Mouse (Mus musculus) forebrain, embryonic 12.5 days (tissue): ENCODE results near the gene Camkk1. TPM values are rescaled to one million over a fixed set of nuclear protein-coding genes. Genes with fewer than 3 reads are reported as not detected.

Experiments
- ATAC-seq: fragments of 200-750 bp; cut with Nextera tagmentation; 2 replicates; pipeline ENCODE4 v1.8.0; 2017; ENCODE audit warnings: moderate TSS enrichment; ENCODE audit not compliant: low FRiP score
- H3K27ac ChIP-seq: fragments of 300-500 bp; sonication (generic); 2 replicates; pipeline ENCODE4 v1.5.1; 2016; ENCODE audit warnings: mild to moderate bottlenecking
- H3K27me3 ChIP-seq: fragments of 300-500 bp; sonication (generic); 2 replicates; pipeline ENCODE4 v1.6.1; 2016; ENCODE audit warnings: mild to moderate bottlenecking
- H3K36me3 ChIP-seq: fragments of 300-500 bp; sonication (generic); replicated peaks from 2 replicates; pipeline ENCODE4 v1.6.1; 2016; ENCODE audit warnings: mild to moderate bottlenecking
- H3K4me1 ChIP-seq: fragments of 300-500 bp; sonication (generic); 2 replicates; pipeline ENCODE4 v1.6.1; 2016
- H3K4me2 ChIP-seq: fragments of 300-500 bp; sonication (generic); 2 replicates; pipeline ENCODE4 v1.6.1; 2016; ENCODE audit warnings: mild to moderate bottlenecking, moderate library complexity
- H3K4me3 ChIP-seq: fragments of 300-500 bp; sonication (generic); replicated peaks from 2 replicates; pipeline ENCODE4 v1.5.1; 2016; ENCODE audit warnings: mild to moderate bottlenecking
- H3K9ac ChIP-seq: fragments of 300-500 bp; sonication (generic); 2 replicates; pipeline ENCODE4 v1.6.1; 2016; ENCODE audit warnings: mild to moderate bottlenecking
- H3K9me3 ChIP-seq: fragments of 300-500 bp; sonication (generic); 2 replicates; pipeline ENCODE4 v1.6.1; 2016
- WGBS: fragments of 180-500 bp; shearing (Covaris S2); methylation state at CpG from one replicate; pipeline ENCODE4 v1.1.7; 2016; 5-methylcytosine and 5-hydroxymethylcytosine counted together
- polyA plus RNA-seq: library from polyadenylated mRNA; unstranded; fragments of >200 nt; fragmentation: Nextera tagmentation; extraction: Ambion mirVana; gene quantifications from 2 replicates; pipeline ENCODE4 v1.2.1, GENCODE M21; 2016

Camkk1 gene
- polyA plus RNA-seq, 1 experiment from 2014 or later, result 9.7 TPM

- H3K4me3 ChIP-seq, result no peak overlapping the region
- no peak overlapping the region for H3K9ac ChIP-seq
- H3K4me1 ChIP-seq, result peaks cover 18% of the 10 kb centered on the region
- no peak overlapping the region for H3K4me2 ChIP-seq
- ATAC-seq, result no peak
- no peak overlapping the region for H3K27ac ChIP-seq
- no peaks in the 10 kb centered on the region for H3K36me3 ChIP-seq
- 74% methylated on average over 6 of the region's 6 CpGs for WGBS
- H3K9me3 ChIP-seq, result no peaks in the 10 kb centered on the region
- H3K27me3 ChIP-seq, result peaks cover 48% of the 10 kb centered on the region
Observed at GRCm38 (mm10) chr11:73016103-73016420, 2.7 kb upstream of the Camkk1 start.

GRCm38 (mm10) chr11:73019147-73019795 lies 463 bp downstream of the Camkk1 start:
- Histone ChIP-seq H3K4me2 (peak overlapping the region; percentile 99), H3K27ac (0 out of 2 replicates have a peak overlapping the region, but pooled peaks have one; percentile 13), H3K4me1 (peaks cover 19% of the 10 kb centered on the region), H3K36me3 (no peaks in the 10 kb centered on the region), H3K9ac (peak overlapping the region; percentile 65), H3K27me3 (peaks cover 59% of the 10 kb centered on the region), H3K4me3 (peak overlapping the region; percentile 66), H3K9me3 (no peaks in the 10 kb centered on the region)
- peak; percentile 52 for ATAC-seq
- 1% methylated on average over 46 of the region's 46 CpGs for WGBS

DNA sequence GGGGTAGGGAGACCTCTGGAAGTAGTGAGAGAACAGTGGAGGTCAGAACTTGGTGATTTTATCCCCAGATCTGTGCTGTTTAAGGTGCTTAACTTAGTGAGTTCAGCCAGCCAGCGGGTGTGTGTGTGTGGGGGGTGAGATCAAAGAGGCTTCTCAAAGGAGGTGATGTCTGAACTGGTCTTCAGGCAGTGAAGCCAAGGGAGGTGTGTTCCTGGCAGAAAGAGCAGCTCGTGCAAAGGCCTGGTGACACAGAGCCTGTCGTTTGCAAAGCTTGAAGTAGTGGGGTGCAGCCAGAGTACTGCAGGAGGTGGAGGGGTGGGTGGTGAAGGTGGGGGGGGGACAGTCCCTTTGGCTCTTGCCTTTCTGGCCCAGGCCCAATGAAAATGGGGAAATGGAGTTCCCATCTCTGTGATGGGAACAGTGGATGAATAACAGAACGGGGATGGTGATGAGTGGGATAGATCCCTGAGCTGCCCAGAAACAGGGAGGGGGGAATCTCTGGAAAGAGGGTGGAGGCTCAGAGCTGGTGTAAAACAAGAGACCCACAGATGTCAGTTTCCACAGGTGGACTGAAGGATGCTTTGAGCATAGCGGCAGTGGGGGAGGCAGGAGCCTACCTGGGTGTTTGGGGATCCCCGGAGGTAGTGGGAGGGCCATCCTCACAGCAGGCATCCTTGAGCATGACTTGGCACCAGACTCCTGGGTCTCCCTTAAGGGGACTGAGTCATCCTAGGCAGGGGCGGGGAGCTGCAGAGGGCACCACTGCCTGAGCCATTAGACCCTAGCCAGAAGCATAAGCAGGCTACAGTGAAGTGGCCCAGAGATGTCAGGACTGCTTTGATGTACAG lies 2.4 kb downstream of the Camkk1 start:
- no peak for ATAC-seq
- H3K4me2 ChIP-seq, result no peak overlapping the region
- whole genome bisulfite sequencing, result 60% methylated on average over 7 of the region's 7 CpGs
- no peaks in the 10 kb centered on the region for H3K36me3 ChIP-seq
- H3K4me3 ChIP-seq, result no peak overlapping the region
- H3K4me1 ChIP-seq, result peaks cover 24% of the 10 kb centered on the region
- no peak overlapping the region for H3K9ac ChIP-seq
- H3K27me3 ChIP-seq, result peaks cover 51% of the 10 kb centered on the region
- no peak overlapping the region for H3K27ac ChIP-seq
- H3K9me3 ChIP-seq, result no peaks in the 10 kb centered on the region

DNA sequence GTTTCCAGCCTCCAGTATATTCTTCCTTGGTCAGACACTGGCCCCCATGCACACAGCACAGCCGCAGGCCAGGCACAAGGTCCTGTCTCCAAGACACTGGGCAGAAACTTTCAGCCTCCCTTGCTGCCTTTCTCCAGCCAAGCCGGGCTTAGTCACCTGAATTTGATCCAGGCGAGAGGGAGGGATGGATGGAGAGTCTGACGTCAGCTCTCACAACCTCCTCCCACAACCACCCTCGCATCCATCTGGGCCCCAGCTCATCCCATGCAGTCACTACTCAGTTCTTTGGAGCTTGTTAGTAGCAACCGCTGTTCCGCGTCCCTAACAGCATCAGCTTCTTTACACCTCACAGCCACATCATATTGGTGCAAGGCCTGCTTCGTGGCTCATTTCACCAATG lies 4.3 kb downstream of the Camkk1 start:
- Histone ChIP-seq H3K4me1 (peaks cover 24% of the 10 kb centered on the region), H3K9ac (no peak overlapping the region), H3K9me3 (no peaks in the 10 kb centered on the region), H3K4me2 (no peak overlapping the region), H3K36me3 (no peaks in the 10 kb centered on the region), H3K27ac (no peak overlapping the region), H3K27me3 (peaks cover 34% of the 10 kb centered on the region), H3K4me3 (no peak overlapping the region)
- 55% methylated on average over 9 of the region's 9 CpGs for WGBS
- no peak for ATAC-seq

DNA sequence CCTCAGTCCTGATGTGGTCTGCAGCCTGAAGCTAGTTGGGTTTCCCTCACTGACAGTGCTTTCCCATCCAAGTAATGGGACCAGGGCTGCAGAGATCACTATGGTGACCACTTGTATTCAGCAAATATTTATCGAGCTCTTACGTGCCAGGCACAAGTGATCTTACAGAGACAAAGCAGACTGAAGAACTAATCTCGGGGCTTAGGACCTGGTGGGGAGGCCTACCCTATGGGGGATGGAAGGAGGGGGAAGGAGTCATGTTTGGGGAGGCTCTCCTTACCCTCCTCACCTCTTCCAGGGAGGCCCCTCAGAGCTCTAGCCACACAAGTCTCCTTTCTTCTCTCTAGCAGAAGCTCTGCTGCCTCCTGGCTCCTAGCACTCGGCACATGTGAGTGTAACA lies 5.0 kb downstream of the Camkk1 start:
- Histone ChIP-seq H3K4me2 (no peak overlapping the region), H3K27ac (no peak overlapping the region), H3K9me3 (no peaks in the 10 kb centered on the region), H3K4me1 (peaks cover 18% of the 10 kb centered on the region), H3K27me3 (peaks cover 32% of the 10 kb centered on the region), H3K4me3 (no peak overlapping the region), H3K36me3 (no peaks in the 10 kb centered on the region), H3K9ac (no peak overlapping the region)
- no peak for ATAC-seq
- 45% methylated on average over 4 of the region's 4 CpGs for whole genome bisulfite sequencing

DNA sequence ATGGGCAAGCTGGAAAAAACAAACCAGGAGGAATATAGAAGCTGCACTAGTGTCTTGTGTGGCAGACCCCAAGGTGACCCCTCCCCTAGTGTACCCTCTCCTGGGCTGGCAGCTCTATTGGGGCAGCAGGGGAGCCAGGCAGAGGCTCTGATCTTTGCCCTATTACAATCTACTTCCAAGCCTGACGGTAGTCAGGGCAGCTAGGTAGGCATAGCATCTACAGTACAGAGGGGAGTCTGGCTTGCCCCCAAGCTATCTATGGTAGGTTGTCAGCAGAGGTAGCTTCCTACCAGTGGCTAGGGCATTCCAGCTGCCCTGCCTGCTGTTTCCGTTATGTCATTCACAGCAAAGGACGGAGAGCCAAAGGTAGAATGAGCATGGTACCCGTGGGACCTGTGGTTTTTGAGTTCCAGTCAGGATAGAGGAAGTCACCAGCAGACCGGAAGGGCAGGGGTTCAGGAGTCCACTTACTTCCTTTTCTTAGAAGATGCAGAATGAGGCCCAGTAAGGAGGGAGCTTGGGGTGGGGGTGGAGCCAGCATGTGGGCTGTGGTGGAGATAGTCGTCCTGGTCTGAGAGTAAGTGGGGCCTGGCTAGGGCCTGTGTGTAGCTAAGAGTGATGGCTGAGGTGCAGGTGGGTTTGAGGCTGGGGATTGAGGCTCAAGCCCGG lies 5.6 kb downstream of the Camkk1 start:
- 69% methylated on average over 7 of the region's 7 CpGs for WGBS
- H3K9me3 ChIP-seq, result no peaks in the 10 kb centered on the region
- no peak overlapping the region for H3K4me2 ChIP-seq
- ATAC-seq, result no peak
- no peak overlapping the region for H3K27ac ChIP-seq
- H3K27me3 ChIP-seq, result peaks cover 29% of the 10 kb centered on the region
- H3K9ac ChIP-seq, result no peak overlapping the region
- no peaks in the 10 kb centered on the region for H3K36me3 ChIP-seq
- peaks cover 15% of the 10 kb centered on the region for H3K4me1 ChIP-seq
- no peak overlapping the region for H3K4me3 ChIP-seq

- H3K4me2 ChIP-seq, result no peak overlapping the region
- H3K36me3 ChIP-seq, result no peaks in the 10 kb centered on the region
- no peak overlapping the region for H3K4me3 ChIP-seq
- 57% methylated on average over 8 of the region's 8 CpGs for WGBS
- peaks cover 20% of the 10 kb centered on the region for H3K4me1 ChIP-seq
- no peaks in the 10 kb centered on the region for H3K9me3 ChIP-seq
- peaks cover 3% of the 10 kb centered on the region; the same call in 1 of the 2 replicates for H3K27me3 ChIP-seq
- no peak overlapping the region for H3K27ac ChIP-seq
- H3K9ac ChIP-seq, result no peak overlapping the region
- ATAC-seq, result no peak
Observed at GRCm38 (mm10) chr11:73026961-73027360, 8.2 kb downstream of the Camkk1 start.

DNA sequence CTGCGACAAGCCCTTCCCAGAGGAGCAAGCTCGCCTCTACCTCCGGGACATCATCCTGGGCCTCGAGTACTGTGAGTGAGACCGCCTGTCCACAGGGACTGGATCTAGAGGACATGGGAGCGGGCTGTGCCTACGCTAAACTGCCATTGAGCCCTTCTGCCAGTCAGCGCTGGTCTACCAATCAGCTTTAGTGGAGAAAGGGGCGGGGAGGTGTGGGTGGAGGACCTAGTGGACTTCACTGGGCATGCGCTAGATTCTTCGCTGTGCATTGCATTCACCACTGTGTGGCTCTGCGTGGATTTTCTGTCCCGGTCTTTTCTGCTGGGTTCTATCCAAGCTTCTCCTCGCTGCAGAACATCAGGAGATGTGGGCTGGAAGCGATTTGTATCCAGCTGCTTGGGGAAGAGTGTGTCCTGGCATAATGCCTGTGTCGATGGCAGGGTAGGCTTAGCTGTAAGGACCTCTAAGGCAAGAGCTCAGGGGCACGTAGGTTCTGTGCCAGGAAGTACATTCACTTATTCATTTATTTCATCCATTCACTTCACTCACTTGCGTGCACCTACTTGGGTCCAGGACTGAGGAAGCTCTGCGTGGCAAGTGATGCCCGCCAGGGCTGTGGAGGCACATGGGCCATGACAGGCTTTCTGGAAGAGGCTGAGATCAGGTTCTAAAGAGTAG lies 12.2 kb downstream of the Camkk1 start:
- Histone ChIP-seq H3K27ac (peak overlapping the region; percentile 43), H3K9me3 (no peaks in the 10 kb centered on the region), H3K9ac (peak overlapping the region; percentile 56), H3K4me3 (peak overlapping the region; percentile 25), H3K36me3 (no peaks in the 10 kb centered on the region), H3K27me3 (no peaks in the 10 kb centered on the region; the same call in 1 of the 2 replicates), H3K4me1 (peaks cover 14% of the 10 kb centered on the region), H3K4me2 (peak overlapping the region; percentile 56)
- peak; percentile 95 for ATAC-seq
- WGBS, result 28% methylated on average over 20 of the region's 20 CpGs

DNA sequence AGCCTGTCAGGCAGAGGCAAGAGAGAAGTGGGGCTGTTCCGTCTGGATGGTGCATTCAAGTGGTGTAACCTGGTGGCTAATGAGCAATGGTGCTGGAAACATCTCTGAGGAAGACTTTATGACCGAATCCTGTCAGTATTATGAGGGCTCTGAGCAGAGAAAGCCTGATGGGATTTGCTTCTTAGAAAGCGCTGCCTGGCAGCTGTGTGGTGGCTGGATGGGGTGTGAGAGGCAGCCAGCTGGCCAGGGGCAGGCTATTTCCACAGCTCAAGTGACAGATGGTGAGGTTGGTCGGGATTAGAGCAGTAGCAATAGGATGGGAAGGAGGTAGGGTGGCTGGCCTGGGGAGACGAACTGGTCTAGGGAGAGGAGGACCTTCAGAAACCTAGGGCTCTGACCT lies 12.7 kb downstream of the Camkk1 start:
- ATAC-seq, result peak; percentile 21; the same call in 1 of the 2 replicates
- WGBS, result 77% methylated on average over 5 of the region's 5 CpGs
- Histone ChIP-seq H3K9me3 (no peaks in the 10 kb centered on the region), H3K9ac (peak overlapping the region; percentile 56), H3K27me3 (no peaks in the 10 kb centered on the region; the same call in 1 of the 2 replicates), H3K4me2 (peak overlapping the region; percentile 56), H3K4me1 (peaks cover 14% of the 10 kb centered on the region), H3K4me3 (no peak overlapping the region; the same call in 1 of the 2 replicates), H3K27ac (peak overlapping the region; percentile 43), H3K36me3 (no peaks in the 10 kb centered on the region)

GRCm38 (mm10) chr11:73036077-73036476 lies 17.3 kb downstream of the Camkk1 start:
- no peak for ATAC-seq
- 89% methylated on average over 7 of the region's 7 CpGs for WGBS

GRCm38 (mm10) chr11:73036889-73037288 lies 18.1 kb downstream of the Camkk1 start:
- Histone ChIP-seq H3K4me3 (no peak overlapping the region), H3K36me3 (no peaks in the 10 kb centered on the region), H3K9me3 (no peaks in the 10 kb centered on the region), H3K27me3 (no peaks in the 10 kb centered on the region; the same call in 1 of the 2 replicates), H3K27ac (no peak overlapping the region), H3K4me2 (no peak overlapping the region), H3K4me1 (peaks cover under 1% of the 10 kb centered on the region; the same call in 1 of the 2 replicates), H3K9ac (no peak overlapping the region)
- ATAC-seq, result no peak
- WGBS, result 74% methylated on average over 6 of the region's 6 CpGs

More at GRCm38 (mm10) chr11:73036077-73036476, 17.3 kb downstream of the Camkk1 start:
- H3K27ac ChIP-seq, result no peak overlapping the region
- peaks cover 9% of the 10 kb centered on the region for H3K4me1 ChIP-seq
- no peaks in the 10 kb centered on the region for H3K9me3 ChIP-seq
- no peaks in the 10 kb centered on the region; the same call in 1 of the 2 replicates for H3K27me3 ChIP-seq
- no peak overlapping the region for H3K9ac ChIP-seq
- H3K4me2 ChIP-seq, result no peak overlapping the region
- H3K36me3 ChIP-seq, result no peaks in the 10 kb centered on the region
- no peak overlapping the region for H3K4me3 ChIP-seq

GRCm38 (mm10) chr11:73037691-73038090 lies 18.9 kb downstream of the Camkk1 start:
- no peaks in the 10 kb centered on the region for H3K9me3 ChIP-seq

More at GRCm38 (mm10) chr11:73037691-73038090, 18.9 kb downstream of the Camkk1 start:
- ATAC-seq, result no peak
- Histone ChIP-seq H3K27ac (no peak overlapping the region), H3K4me3 (no peak overlapping the region), H3K27me3 (no peaks in the 10 kb centered on the region; the same call in 1 of the 2 replicates), H3K36me3 (no peaks in the 10 kb centered on the region), H3K9ac (no peak overlapping the region), H3K4me2 (no peak overlapping the region), H3K4me1 (no peaks in the 10 kb centered on the region)
- WGBS, result 84% methylated on average over 3 of the region's 3 CpGs
